Mouse (Mus musculus) cerebellum, adult 2 months (tissue): Measurements from ENCODE around the gene Syne3. TPM values are rescaled to one million over a fixed set of nuclear protein-coding genes. Genes with fewer than 3 reads are reported as not detected.

Experiments
- DNase-seq, 2 experiments: peaks; one replicate each; pipeline ENCODE4 v3.0.0; 2021
- H3K27ac ChIP-seq: fragments of 200-500 bp; 2 replicates; pipeline ENCODE4 v1.5.1; 2012; ENCODE audit warnings: low read length, control low read depth, inconsistent platforms; ENCODE audit not compliant: insufficient read depth
- H3K27me3 ChIP-seq: fragments of 200-500 bp; 2 replicates; pipeline ENCODE4 v1.6.1; 2012; ENCODE audit warnings: inconsistent platforms, mild to moderate bottlenecking, low read length, moderate library complexity; ENCODE audit not compliant: control insufficient read depth, insufficient read depth
- H3K4me1 ChIP-seq: fragments of 200-500 bp; 2 replicates; pipeline ENCODE4 v1.6.1; 2011; ENCODE audit warnings: low read length; ENCODE audit not compliant: control insufficient read depth, insufficient read depth
- H3K4me3 ChIP-seq: fragments of 200-500 bp; replicated peaks from 2 replicates; pipeline ENCODE3; 2011; ENCODE audit warnings: mild to moderate bottlenecking, low read depth, low read length, control low read depth; ENCODE audit not compliant: insufficient read depth
- CTCF ChIP-seq: fragments of 200-500 bp; IDR thresholded peaks from 2 replicates; pipeline ENCODE4 v1.5.1; 2011; ENCODE audit warnings: low read depth, mild to moderate bottlenecking, control low read depth, low read length, moderate library complexity, borderline replicate concordance; ENCODE audit not compliant: insufficient read depth
- POLR2A ChIP-seq: fragments of 200-500 bp; IDR thresholded peaks from 2 replicates; pipeline ENCODE4 v1.6.1; 2011; ENCODE audit warnings: low read length, control low read depth, borderline replicate concordance; ENCODE audit not compliant: insufficient read depth
- WGBS: fragments of 180-500 bp; shearing (Covaris S2); methylation state at CpG from one replicate; pipeline ENCODE4 v1.1.7; 2018; 5-methylcytosine and 5-hydroxymethylcytosine counted together
- polyA plus RNA-seq: library from polyadenylated mRNA; depleted of rRNA; stranded (reverse); fragments of >200 nt; gene quantifications from 2 replicates; pipeline ENCODE4 v1.2.3, GENCODE M21; 2012

The Syne3 gene
- polyA plus RNA-seq, 1 experiment = 1.2 TPM

- Histone ChIP-seq H3K27me3 (no peaks in the 10 kb centered on the region), H3K4me1 (peaks cover 3% of the 10 kb centered on the region; the same call in 1 of the 2 replicates), H3K27ac (no peak overlapping the region), H3K4me3 (no peak overlapping the region)
- 79% methylated on average over 9 of the region's 9 CpGs for WGBS
- no peak for DNase-seq
- TF ChIP-seq POLR2A = no peak
- TF ChIP-seq CTCF = no peak
These were observed 110.9 kb downstream of the Syne3 start for GRCm38 (mm10) chr12:104898718-104899117.

GRCm38 (mm10) chr12:104897051-104897618 lies 112.5 kb downstream of the Syne3 start:
- Histone ChIP-seq H3K27ac (no peak overlapping the region), H3K4me3 (no peak overlapping the region)
- 81% methylated on average over 8 of the region's 8 CpGs for WGBS

GRCm38 (mm10) chr12:104896640-104897039 lies 113.0 kb downstream of the Syne3 start:
- Histone ChIP-seq H3K4me3 (no peak overlapping the region), H3K27ac (0 out of 2 replicates have a peak overlapping the region, but pooled peaks have one; percentile 44), H3K27me3 (no peaks in the 10 kb centered on the region), H3K4me1 (peaks cover 3% of the 10 kb centered on the region; the same call in 1 of the 2 replicates)
- no peak for TF ChIP-seq CTCF
- no peak for TF ChIP-seq POLR2A
- DNase-seq = peak in 1 of 2 experiments; percentile 34
- 46% methylated on average over 16 of the region's 16 CpGs for WGBS

More at GRCm38 (mm10) chr12:104897051-104897618, 112.5 kb downstream of the Syne3 start:
- no peak for DNase-seq
- TF ChIP-seq CTCF (no peak), POLR2A (no peak)
- peaks cover 3% of the 10 kb centered on the region; the same call in 1 of the 2 replicates for H3K4me1 ChIP-seq
- no peaks in the 10 kb centered on the region for H3K27me3 ChIP-seq

GRCm38 (mm10) chr12:104892245-104892644 lies 117.4 kb downstream of the Syne3 start:
- 98% methylated on average over 3 of the region's 3 CpGs for WGBS
- H3K4me3 ChIP-seq = no peak overlapping the region
- no peak for TF ChIP-seq POLR2A
- TF ChIP-seq CTCF = no peak
- no peaks in the 10 kb centered on the region; the same call in 1 of the 2 replicates for H3K27me3 ChIP-seq
- DNase-seq = no peak
- H3K4me1 ChIP-seq = no peaks in the 10 kb centered on the region
- H3K27ac ChIP-seq = no peak overlapping the region

- TF ChIP-seq CTCF (no peak), POLR2A (no peak)
- no peak for DNase-seq
- Histone ChIP-seq H3K4me1 (no peaks in the 10 kb centered on the region), H3K27me3 (no peaks in the 10 kb centered on the region; the same call in 1 of the 2 replicates), H3K27ac (no peak overlapping the region), H3K4me3 (no peak overlapping the region)
- 87% methylated on average over 8 of the region's 8 CpGs for WGBS
These were observed 119.5 kb downstream of the Syne3 start for GRCm38 (mm10) chr12:104890066-104890465.

GRCm38 (mm10) chr12:104886104-104886503 lies 123.5 kb downstream of the Syne3 start:
- Histone ChIP-seq H3K4me3 (no peak overlapping the region), H3K27me3 (no peaks in the 10 kb centered on the region; the same call in 1 of the 2 replicates), H3K4me1 (no peaks in the 10 kb centered on the region), H3K27ac (no peak overlapping the region)
- 78% methylated on average over 7 of the region's 7 CpGs for WGBS
- no peak for DNase-seq
- TF ChIP-seq POLR2A = no peak
- no peak for TF ChIP-seq CTCF

GRCm38 (mm10) chr12:104882533-104882932 lies 127.1 kb downstream of the Syne3 start:
- WGBS = 56% methylated on average over 5 of the region's 5 CpGs
- TF ChIP-seq CTCF (no peak), POLR2A (no peak)
- Histone ChIP-seq H3K27me3 (no peaks in the 10 kb centered on the region; the same call in 1 of the 2 replicates), H3K4me1 (no peaks in the 10 kb centered on the region), H3K4me3 (no peak overlapping the region), H3K27ac (no peak overlapping the region)
- no peak for DNase-seq

GRCm38 (mm10) chr12:104882061-104882460 lies 127.5 kb downstream of the Syne3 start:
- Histone ChIP-seq H3K4me1 (no peaks in the 10 kb centered on the region), H3K4me3 (no peak overlapping the region), H3K27me3 (no peaks in the 10 kb centered on the region; the same call in 1 of the 2 replicates), H3K27ac (no peak overlapping the region)
- DNase-seq = no peak
- 66% methylated on average over 2 of the region's 2 CpGs for WGBS
- TF ChIP-seq CTCF = no peak
- no peak for TF ChIP-seq POLR2A
